Mouse (Mus musculus): ENCODE measurements around the gene Abcg4.
"Not testable (repeated sequence)": the region's sequence is repeated elsewhere in the genome, so short reads cannot be mapped to it uniquely, and the experiment has no call there.

Abcg4 gene

DNA sequence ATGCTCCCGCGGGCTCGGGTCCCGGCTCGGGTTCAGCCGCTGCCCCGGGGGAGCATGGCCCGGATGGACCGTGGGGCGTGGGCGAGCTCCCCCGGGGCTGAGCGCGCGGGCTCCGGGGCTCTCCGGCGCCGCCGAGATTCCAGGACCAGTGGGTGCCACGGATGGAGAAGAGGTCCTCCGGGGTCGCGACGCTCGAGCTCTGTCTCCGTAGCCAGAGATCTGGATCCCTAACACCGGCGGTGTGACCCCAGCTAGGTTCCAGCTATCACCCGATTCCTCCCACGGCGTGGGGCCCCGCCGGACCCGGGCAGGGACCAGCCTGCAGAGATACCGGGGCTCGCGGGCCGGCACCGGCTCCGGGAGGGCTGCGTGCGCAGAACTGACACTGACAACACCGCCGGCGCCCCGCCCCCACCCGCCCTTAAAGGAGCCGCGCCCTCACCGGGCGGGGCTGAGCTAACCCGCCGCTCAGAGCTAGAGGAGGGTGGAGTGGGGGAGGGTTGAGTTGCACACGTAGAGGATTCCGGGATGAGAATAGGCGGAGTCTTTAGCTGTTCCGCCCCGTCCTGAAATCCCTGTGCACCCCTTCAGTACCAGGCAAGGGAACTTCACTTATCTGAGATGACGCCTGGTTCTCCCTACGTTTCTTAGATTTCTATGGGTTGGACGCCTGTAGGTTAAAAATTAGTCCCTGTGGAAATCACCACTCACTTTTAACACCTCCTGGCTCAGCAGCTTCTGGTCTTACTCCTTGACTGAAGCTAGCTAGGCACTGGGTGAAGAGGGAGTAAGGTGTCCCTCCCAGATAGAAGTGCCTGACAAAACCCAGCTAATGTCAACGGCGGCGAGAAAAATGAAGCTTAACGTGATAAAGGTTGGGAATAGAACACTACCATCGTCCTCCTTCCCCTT, 31.7 kb upstream of the Abcg4 start, which contains the start of gene C2cd2l:
C2cd2l (minus strand) TSS at position 399 of the 912 bp plus-strand sequence.
- peak; percentile 90 to 94 for DNase-seq (ENCODE audit: low spot score in 2 of 2)

DNA sequence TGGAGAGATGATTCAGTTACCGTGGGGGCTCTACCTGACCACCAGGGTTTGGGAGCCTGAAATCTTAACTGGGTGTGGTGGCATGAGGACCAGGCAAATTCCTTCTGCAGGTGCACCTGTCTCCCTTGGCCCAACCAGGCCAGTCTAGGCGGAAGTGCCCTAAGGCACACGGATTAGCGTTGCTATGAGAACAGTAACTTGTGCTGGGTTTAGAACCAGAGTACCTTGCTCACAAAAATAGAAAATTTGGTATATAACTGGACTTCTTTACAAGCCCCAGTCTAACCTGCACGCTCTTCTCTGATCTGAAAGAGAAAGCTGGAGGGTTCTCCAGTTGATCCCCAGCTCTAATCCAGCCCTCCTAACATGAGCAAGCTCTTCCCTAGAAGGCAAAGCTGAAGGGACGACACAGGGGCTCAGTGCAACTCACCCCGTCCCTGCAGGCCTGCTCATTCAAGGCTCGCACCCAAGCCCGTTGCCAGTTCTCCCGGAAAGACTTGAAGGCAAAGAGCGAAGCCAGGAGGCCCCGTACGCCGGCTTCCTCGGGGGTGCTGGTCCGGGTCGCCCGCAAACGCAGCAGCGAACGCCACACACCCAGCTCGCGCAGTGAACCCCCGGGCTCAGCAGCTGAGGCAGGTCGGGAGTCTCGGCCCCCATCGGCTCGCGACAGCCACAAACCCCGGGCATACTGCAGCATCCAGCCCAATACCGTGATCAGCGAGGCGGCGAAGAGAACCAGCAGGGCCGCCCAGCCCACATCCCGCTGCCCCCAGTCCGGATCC, 30.9 kb upstream of the Abcg4 start:
- peak in 1 of 2 experiments; percentile 46 for DNase-seq (ENCODE audit: low spot score in 2 of 2)

DNA sequence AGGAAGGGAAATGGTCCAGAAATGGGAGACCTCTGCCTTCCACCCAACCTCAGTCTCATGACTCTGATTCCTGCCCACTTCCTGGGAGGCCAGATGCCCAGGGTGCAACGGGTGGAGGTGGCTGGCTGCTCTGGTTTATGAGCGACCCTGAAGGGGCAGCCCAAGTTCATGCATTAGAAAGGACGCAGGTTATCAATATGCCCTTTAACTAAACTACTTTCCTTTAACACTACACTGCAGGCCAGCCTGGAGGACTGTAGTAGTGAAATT, 30.3 kb upstream of the Abcg4 start:
- no peak for DNase-seq (ENCODE audit: low spot score in 2 of 2)

DNA sequence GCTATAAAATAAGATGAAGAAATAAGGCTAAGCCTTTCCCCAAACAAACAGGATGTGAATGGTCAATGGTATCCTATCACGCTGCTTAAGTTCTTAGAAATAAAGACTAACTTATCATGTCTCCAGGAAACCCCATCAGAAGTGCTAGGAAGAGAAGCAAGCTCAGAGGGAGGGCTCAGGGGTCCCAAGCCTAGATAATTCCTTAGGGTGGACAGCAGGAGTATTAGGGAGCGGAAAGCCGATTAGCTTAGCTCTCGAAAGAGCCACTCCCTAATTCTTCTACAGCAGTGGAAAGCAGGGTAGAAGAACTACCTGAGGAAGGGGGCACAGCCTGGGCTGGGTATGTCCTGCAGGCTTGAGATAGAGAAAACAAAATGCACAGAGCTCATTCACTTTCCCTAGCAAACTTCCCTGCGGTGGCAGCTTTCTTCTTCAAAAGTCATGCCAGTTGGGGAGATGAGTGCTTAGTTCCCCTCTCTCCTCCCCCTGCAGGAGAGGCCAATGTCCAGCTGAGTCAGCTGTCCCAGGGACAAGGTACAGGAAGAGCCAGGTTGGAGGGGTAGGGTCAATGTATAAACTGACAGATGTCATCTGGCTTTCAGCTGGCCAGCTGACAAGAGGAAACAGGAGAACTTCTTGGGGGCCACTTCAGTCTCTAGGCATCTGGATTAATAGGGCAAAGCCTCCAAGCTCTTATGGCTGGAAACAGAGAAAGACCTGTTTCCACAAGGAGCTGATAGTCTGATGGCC, 29.8 kb upstream of the Abcg4 start:
- no peak for DNase-seq (ENCODE audit: low spot score in 2 of 2)

DNA sequence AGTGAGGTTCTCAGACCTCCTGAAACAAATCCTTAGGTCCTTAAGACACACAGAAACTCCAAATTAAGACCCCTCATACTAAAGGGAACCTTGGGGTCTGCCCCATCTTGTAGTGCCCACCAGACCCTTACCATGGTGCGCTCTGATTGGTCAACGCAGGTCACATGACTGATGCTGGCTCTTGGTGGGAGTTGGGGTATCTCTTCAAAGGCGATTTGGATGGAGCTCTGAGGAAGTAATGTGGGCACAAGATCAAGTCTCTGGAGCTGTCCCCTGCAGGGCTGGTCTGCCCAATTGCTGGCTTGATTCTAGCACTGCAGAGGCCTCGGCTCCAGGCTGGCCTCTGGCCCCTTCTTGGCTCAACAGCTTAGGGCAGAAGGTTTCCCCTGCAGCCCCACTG, 29.0 kb upstream of the Abcg4 start:
- no peak for DNase-seq (ENCODE audit: low spot score in 2 of 2)

DNA sequence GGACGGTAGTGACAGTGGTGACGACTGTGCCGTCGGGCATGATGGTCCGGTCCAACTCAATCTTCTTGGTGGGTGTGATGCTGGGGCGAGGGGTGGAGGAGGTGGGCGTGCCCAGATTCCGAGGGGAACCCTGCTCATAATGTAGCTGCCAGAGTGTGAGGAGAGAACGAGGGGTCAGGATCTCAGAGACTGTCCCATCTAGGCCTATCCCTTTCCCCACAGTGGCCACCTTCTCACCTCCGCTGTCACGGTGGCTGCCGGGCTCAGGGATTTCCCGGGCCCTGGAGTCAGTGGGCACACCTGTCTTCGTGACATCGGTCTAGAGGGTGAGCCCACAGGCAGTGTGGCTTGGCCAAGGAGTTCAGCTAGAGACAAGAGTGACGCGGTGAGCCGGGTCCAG, 26.5 kb upstream of the Abcg4 start:
- no peak for DNase-seq (ENCODE audit: low spot score in 2 of 2)

DNA sequence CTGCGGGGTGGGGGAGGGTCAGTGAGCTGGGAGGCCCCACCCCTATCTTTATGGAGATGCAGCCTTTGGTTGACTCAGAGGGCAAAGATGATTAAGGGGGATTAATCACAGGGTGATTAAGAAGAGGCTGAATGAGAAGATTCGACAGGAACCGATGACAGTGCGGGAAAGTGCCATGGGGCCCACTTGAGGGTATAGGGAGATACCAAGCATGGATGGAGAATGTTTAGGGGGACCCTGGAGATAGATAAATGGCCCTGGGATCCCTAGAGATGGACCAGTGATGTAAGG, 25.8 kb upstream of the Abcg4 start:
- DNase-seq (ENCODE audit: low spot score in 2 of 2), result no peak

DNA sequence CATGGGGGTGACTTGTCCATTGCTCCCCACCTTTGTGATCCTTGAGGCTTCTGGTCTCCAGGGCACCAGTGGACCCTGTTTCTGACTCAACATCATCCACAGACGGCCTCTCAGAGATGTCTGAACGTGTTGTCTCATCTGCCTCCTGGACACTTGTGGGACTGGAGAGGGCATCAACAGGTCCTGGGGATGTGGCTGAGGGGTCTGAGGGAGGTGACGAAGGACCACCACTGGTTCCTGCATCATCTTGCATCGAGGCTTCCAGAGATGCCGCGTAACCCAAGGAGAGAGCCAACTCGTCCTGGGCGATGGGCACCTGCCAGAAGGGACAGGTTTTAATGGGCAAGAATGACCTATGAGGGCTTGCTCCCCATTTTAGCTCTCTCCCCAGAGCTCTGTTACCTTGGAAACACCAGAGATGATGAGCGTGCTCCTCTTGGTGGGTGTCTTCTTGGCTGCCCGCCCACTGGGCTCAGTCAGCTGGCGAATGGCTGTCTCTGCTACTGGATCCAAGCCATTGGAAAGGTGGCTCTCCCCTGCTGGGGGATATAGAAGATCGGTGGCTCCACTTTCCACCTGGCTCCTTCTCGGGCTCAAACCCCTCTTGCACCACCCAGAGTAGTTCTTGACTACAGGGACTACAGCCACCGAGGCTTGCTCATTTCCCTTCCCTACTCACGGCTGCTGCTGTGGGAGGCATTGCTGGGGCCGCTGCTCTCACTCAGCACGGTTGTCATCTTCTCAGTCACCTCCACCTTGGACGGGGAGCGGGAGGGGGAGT, 25.3 kb upstream of the Abcg4 start:
- DNase-seq (ENCODE audit: low spot score in 2 of 2), result peak; percentile 69 to 73

DNA sequence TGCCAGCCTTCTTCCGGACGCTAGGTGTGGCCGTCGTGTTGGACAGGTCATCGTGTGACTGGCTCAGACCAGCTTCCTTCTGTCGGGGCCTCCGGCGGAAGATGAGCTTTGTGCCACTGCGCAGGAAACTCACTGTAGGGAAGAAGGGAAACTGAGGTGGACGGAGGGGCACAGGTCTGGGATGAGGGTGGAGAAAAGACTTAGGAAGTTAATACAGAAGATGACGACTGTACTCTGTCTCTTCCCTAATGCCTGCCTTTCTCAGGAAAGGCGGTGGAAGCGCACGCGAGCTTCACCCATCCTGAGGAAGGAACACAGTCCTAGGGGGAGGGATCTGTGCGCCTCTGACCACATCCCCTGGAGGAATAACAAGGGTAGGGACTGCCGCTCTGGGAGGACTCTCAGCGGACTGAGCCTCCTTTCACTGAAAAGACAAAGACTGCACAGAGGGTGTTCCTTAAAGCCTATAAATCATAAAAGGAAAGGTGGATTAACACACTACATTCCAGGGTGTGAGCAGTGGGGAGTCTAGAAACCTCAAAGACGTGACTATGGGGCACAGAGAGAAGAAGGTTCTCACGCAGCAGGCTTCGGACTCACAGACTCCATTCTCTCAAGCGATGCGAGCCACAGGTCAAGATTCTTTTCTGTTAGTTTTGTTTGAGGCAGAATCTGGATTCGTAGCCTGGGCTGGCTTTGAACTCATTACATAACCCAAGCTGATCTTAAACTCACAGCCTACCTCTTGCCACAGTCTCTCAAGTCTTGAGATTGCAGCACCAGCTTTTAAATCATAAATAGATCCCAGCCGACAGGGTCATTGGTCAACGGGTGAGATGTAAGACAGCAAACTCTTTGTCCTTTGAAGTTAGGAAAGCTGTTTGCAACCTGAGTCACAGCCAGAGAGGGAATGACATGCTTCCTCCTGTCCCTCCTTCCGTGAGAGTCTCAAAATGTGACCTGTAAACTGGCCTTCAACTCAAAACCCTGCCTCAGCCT, 23.0 kb upstream of the Abcg4 start:
- no peak for DNase-seq (ENCODE audit: low spot score in 2 of 2)

DNA sequence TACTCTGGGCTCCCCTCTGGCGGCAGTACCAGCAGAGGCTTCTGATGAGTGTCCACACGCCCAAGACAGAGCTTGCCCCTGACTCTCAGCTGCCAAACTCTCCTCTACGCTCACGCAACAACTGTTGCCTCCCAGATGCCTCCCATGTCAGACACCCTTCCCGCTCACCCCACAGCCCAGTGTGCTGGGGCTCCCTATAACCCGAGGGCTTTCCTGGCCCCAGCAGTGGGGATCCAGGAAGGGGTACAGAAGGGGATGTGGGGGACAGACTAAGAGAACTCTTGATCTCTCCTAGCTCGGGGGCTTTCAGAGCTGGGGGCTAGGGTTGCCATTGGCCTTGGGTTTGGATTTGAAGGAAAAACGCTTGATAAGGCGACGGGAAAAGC, 22.3 kb upstream of the Abcg4 start:
- no peak for DNase-seq (ENCODE audit: low spot score in 2 of 2)

DNA sequence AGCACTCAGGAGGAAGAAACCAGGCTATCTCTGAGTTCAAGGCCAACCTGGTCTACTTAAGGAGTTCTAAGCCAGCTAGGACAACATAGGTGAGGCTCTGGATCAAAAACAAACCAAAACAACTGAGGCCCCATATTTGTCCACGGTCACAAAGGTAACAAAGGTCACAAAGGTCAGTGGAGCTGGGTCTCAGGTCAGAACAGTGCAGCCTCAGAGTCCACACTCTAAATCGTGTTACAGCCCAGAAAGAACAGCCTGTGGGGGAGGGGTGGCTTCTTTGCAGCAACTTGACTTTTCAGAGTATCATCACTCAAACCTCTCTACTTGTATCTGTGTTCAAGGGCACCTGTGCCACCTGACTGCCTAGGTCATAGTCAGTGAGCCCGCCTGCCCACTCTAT, 21.3 kb upstream of the Abcg4 start:
- no peak for DNase-seq (ENCODE audit: low spot score in 2 of 2)

DNA sequence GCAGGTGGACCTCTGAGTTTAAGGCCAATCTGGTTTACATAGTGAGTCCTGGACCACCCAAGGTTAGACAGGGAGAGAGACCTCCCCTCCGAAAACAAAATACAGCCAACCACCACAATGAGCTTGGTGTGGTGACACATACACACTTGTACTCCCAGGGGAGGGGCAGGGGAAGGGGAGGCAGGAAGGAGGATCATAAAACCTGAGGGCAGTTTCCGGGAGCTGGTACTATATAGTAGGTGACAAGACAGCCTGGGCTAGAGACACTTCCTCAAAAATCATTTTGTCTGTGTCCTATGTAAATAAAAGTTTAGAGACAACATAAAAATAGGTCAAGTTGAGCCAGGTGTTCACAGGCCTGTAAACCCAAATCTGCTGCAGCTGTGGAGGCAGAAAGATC, 18.8 kb upstream of the Abcg4 start:
- DNase-seq (ENCODE audit: low spot score in 2 of 2), result no peak

DNA sequence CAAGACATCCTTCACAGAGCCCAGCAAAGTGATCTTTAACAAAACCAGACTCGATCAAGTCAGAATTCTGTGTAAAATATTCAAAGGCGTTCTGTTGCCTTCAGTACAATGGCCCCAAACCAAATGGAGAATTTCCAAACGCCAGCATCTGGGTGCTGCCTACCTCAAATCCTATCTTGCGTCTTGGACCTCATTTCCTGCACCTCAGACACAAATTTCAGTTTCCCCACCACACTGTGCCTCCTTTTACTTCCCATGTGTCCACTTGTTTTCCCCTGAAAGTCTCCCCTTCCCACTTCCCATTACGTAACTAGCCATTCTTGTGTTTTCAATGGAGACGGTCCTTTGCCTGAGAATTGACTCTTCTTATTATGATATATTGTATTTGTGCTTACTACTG, 18.1 kb upstream of the Abcg4 start:
- DNase-seq (ENCODE audit: low spot score in 2 of 2), result no peak

DNA sequence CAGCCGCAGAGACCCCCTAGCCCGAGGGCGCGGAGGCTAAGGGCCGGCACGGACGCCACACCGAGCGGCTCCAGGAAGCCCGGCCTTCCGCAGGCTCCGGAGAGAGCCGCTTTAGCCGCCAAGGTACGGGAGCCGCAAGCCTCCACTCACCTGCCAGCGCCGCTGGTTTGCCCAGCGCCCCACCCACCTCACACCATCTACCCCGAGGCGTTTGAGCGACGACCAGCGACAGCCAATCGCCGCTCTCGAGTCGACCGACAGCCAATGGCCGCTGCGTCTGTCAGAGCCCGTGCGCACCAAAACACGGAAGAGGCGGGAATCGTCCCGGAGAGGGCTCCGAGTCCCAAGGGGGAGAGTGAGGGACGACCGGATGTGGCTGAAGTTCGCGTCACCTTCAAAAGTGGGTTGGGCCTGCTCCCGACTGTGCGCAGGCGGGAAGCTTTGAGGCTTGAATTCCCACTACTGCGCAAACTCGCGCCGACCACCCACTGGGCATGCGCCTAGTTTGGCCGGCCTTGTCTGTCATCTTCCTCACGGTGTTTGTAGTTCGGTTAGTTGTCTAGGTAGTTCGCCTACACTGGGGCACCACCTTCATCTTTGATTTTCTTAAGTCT, 17.2 kb upstream of the Abcg4 start, which contains the start of gene Hinfp:
Hinfp (minus strand) TSS at position 206 of the 614 bp plus-strand sequence.
- DNase-seq (ENCODE audit: low spot score in 2 of 2), result peak; percentile 98

DNA sequence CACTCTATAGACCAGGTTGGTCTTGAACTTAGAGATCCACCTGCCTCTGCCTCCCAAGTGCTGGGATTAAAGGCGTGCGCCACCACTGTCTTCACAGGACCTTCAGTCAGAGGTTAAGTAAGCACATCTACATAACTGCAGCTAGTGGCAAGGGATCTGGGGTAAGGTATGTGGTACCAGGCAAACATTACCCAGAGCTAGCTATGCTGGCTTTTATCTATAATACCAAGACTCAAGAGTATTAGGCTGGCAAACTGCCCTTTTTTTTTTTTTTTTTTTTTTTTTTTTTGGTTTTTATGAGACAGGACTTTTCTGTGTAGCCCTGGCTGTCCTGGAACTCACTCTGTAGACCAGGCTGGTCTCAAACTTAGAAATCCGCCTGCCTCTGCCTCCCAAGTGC, 11.6 kb upstream of the Abcg4 start:
- DNase-seq (ENCODE audit: low spot score in 2 of 2), result not testable (repeated sequence)

DNA sequence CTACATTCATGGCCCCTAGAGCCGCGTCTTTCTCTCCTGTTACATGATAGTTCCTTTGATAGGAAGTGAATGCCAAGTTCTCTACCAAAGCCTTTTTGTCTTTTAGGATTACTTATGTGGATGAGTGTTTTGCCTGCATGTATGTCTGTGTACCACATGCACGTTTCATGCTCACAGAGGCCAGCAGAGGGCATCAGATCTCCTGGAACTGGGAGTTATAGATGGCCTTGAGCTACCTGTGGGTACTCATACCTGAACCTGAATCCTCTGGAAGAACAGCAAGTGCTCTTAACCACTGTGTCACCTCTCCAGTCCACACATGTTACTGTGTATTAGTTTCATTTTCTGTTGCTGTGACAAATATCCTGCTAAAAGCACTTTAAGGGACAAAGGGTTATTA, 4.1 kb upstream of the Abcg4 start:
- DNase-seq (ENCODE audit: low spot score in 2 of 2), result no peak

DNA sequence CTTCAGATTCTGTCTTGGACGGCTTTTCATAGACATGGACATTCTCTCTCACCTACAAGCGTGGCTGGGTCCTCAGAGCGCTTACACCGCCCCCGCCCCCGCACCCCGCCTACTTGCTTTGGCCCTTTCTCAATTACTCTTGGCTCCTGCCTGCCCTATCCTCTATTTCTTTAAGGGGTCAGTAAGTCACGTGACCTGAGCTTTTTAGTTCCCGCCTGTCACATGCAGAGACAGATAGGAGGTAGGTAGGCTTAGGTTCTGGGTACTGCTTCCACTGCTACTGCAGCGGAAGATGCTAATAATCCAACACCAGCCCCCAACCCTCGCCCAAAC, 510 bp upstream of the Abcg4 start:
- no peak for DNase-seq (ENCODE audit: low spot score in 2 of 2)

DNA sequence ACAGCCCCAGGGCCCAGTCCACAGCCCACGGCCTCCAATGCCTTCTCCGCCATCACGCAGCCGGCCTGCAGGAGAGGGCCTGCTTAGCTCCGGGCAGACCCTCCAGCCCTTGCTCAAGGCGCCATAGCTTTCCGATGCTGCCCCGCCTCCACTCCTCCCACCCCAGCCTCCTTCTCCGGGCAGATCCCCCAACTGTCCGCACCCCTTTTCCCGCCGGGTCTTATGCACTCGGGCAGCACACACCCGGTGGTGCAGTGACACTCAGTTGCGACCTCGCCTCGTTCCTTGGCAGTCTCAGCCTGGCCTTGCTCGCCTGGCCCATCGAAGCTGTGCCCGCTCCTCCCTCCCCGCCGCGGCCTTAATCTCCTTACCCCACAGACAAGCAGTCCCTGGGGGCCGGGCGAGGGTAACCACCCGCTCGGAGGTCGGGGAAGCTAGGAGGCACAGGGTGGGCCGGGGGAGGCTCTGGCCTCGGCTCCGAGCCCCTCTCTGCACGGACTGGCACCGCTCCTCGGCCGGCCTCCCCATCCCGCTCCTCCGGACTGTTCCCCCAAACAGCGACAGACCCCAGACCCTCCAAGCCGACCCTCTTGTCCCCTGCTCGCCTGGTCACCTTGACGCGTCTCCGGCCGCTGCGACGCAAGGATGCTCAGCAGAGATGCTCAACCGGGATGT, 877 bp downstream of the Abcg4 start:
- DNase-seq (ENCODE audit: low spot score in 2 of 2), result peak in 1 of 2 experiments; percentile 45

DNA sequence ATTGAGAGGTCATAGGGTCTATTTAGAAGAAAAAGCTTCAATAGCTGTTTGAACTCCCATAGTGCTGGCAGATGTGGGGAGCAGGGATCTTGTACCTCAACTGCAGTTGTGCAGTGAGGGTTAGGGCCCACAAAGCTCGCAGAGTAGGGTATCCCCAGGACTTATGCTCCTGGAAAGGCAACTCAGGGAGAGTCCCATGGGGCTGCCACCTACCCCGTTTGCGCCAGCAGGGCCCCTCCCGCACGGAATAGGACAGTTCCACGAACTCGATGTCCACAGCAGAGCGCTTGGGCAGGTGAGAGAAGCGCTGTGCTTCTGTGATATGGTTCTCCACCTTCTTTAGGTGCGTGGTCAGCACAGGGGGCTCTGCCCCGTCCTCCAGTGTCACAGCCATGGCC, 1.4 kb downstream of the Abcg4 start:
- DNase-seq (ENCODE audit: low spot score in 2 of 2), result no peak
